Mouse (Mus musculus) lung, postnatal 0 days (tissue): ENCODE data around the gene Ralgapa1. TPM values are rescaled to one million over a fixed set of nuclear protein-coding genes. Genes with fewer than 3 reads are reported as not detected.

Source experiments
- ATAC-seq: fragments of 200-750 bp; cut with Nextera tagmentation; 2 replicates; pipeline ENCODE4 v1.8.0; 2017; ENCODE audit warnings: moderate library complexity
- DNase-seq: peaks from one replicate; pipeline ENCODE4 v3.0.0-alpha.2; 2016; ENCODE audit warnings: low spot score
- H3K27ac ChIP-seq: fragments of 300-500 bp; sonication (generic); 2 replicates; pipeline ENCODE4 v1.5.1; 2014; ENCODE audit warnings: antibody characterized with exemption, mild to moderate bottlenecking, low read length, mixed read lengths
- H3K27me3 ChIP-seq: fragments of 300-500 bp; sonication (generic); replicated peaks from 2 replicates; pipeline ENCODE4 v1.6.1; 2014; ENCODE audit warnings: low read length, mixed read lengths; ENCODE audit not compliant: insufficient read depth
- H3K36me3 ChIP-seq: fragments of 300-500 bp; sonication (generic); 2 replicates; pipeline ENCODE4 v1.6.1; 2014; ENCODE audit warnings: low read length, mixed read lengths; ENCODE audit not compliant: insufficient read depth
- H3K4me1 ChIP-seq: fragments of 300-500 bp; sonication (generic); 2 replicates; pipeline ENCODE4 v1.6.1; 2014; ENCODE audit warnings: antibody characterized with exemption, low read depth, low read length, mixed read lengths; ENCODE audit not compliant: insufficient read depth
- H3K4me2 ChIP-seq: fragments of 300-500 bp; sonication (generic); replicated peaks from 2 replicates; pipeline ENCODE4 v1.6.1; 2014; ENCODE audit warnings: low read depth, mild to moderate bottlenecking, low read length, moderate library complexity, mixed read lengths
- H3K4me3 ChIP-seq: fragments of 300-500 bp; sonication (generic); 2 replicates; pipeline ENCODE4 v1.5.1; 2014; ENCODE audit warnings: low read depth, low read length
- H3K9ac ChIP-seq: fragments of 300-500 bp; sonication (generic); replicated peaks from 2 replicates; pipeline ENCODE4 v1.6.1; 2014; ENCODE audit warnings: low read depth, mild to moderate bottlenecking
- H3K9me3 ChIP-seq: fragments of 300-500 bp; sonication (generic); 2 replicates; pipeline ENCODE4 v1.6.1; 2016; ENCODE audit warnings: low read length, mixed read lengths
- CTCF ChIP-seq: IDR thresholded peaks from 2 replicates; pipeline ENCODE4 v1.5.1; 2016; ENCODE audit warnings: antibody characterized with exemption, mild to moderate bottlenecking
- EP300 ChIP-seq: IDR thresholded peaks from 2 replicates; pipeline ENCODE4 v1.6.1; 2016; ENCODE audit warnings: antibody characterized with exemption, mild to moderate bottlenecking, control low read depth
- WGBS: fragments of 180-500 bp; shearing (Covaris S2); extraction: QIAGEN DNeasy Blood & Tissue Kit; methylation state at CpG from one replicate; pipeline ENCODE4 v1.1.7; 2014; 5-methylcytosine and 5-hydroxymethylcytosine counted together
- polyA plus RNA-seq: library from polyadenylated mRNA; unstranded; fragments of >200 nt; fragmentation: Nextera tagmentation; extraction: Ambion mirVana; gene quantifications from 2 replicates; pipeline ENCODE4 v1.2.1, GENCODE M21; 2015

Ralgapa1 gene
- polyA plus RNA-seq, 1 experiment from 2014 or later, result 10.9 TPM

GRCm38 (mm10) chr12:55847851-55848250, 26.9 kb upstream of the Ralgapa1 start:
- no peak overlapping the region for H3K27ac ChIP-seq
- TF ChIP-seq EP300 (no peak), CTCF (no peak)
- ATAC-seq, result no peak
- no peak overlapping the region for H3K4me2 ChIP-seq
- H3K4me1 ChIP-seq, result no peaks in the 10 kb centered on the region
- H3K9ac ChIP-seq, result no peak overlapping the region
- H3K4me3 ChIP-seq, result no peak overlapping the region
- 94% methylated on average over 4 of the region's 4 CpGs for WGBS
- no peak for DNase-seq
- H3K9me3 ChIP-seq, result no peaks in the 10 kb centered on the region
- H3K36me3 ChIP-seq, result peaks cover 6% of the 10 kb centered on the region; the same call in 1 of the 2 replicates
- no peaks in the 10 kb centered on the region for H3K27me3 ChIP-seq

- no peak overlapping the region for H3K27ac ChIP-seq
- ATAC-seq, result no peak
- H3K4me2 ChIP-seq, result no peak overlapping the region
- H3K9me3 ChIP-seq, result no peaks in the 10 kb centered on the region
- no peaks in the 10 kb centered on the region for H3K27me3 ChIP-seq
- no peak overlapping the region for H3K4me3 ChIP-seq
- no peak overlapping the region for H3K9ac ChIP-seq
- H3K4me1 ChIP-seq, result no peaks in the 10 kb centered on the region
- TF ChIP-seq EP300 (no peak), CTCF (peak; percentile 64)
- H3K36me3 ChIP-seq, result peaks cover 6% of the 10 kb centered on the region; the same call in 1 of the 2 replicates
- DNase-seq, result peak; percentile 54
- WGBS, result 71% methylated on average over 1 of the region's 1 CpGs
Measured at GRCm38 (mm10) chr12:55846741-55847140, 25.8 kb upstream of the Ralgapa1 start.

GRCm38 (mm10) chr12:55837495-55837894, 16.5 kb upstream of the Ralgapa1 start:
- H3K4me1 ChIP-seq, result no peaks in the 10 kb centered on the region
- H3K9me3 ChIP-seq, result no peaks in the 10 kb centered on the region
- H3K27ac ChIP-seq, result no peak overlapping the region
- TF ChIP-seq EP300 (no peak), CTCF (no peak)
- H3K4me2 ChIP-seq, result peak overlapping the region; percentile 83
- H3K36me3 ChIP-seq, result no peaks in the 10 kb centered on the region; the same call in 1 of the 2 replicates
- H3K4me3 ChIP-seq, result no peak overlapping the region
- no peak overlapping the region for H3K9ac ChIP-seq
- ATAC-seq, result no peak
- H3K27me3 ChIP-seq, result no peaks in the 10 kb centered on the region
- WGBS, result 51% methylated on average over 3 of the region's 3 CpGs
- DNase-seq, result no peak

DNA sequence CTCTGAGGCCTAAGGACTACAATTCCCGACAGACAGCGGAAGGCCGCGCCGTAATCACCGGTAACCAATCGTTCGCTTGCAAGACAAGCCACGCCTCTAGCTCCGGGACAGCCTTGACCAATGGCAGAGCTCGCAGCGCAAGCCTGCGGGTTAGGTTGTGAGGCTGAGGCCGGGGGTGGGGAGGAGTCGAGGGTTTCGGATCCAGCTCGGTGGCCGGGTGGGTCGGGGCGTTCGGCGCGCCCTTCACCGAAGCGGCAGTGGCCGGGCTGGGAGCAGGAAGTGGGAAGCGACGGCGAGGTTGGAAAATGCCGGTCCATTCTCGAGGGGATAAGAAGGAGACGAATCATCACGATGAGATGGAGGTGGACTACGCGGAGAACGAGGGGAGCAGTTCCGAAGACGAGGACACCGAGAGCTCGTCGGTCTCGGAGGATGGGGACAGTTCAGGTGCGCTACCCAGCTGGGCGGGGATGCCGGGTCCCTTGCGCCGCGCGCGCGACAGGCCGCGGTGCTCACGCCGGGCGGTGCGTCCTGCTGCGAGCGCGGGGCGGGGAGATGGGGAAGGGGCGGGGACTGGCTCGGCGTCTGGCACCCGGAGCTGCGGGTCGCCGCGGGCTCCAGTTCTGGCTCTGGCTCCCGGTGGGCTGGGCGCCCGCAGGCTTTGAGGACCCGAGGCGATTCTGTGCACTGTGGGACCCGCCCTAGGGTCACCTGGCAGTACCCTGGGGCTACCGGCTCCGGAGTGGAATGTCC, 15.4 kb upstream of the Ralgapa1 start, which contains the start of gene Brms1l:
Gene Brms1l, plus strand, starts transcription at position 126 of the 753 bp plus-strand sequence.
- under 1% methylated on average over 64 of the region's 77 CpGs for WGBS
- peak within 1 kb of the TSS; percentile 81 for H3K27ac ChIP-seq
- peak within 1 kb of the TSS; percentile 50 for H3K9ac ChIP-seq
- no peak for TF ChIP-seq CTCF
- no peak for TF ChIP-seq EP300
- H3K4me3 ChIP-seq, result peak within 1 kb of the TSS; percentile 64
- H3K4me1 ChIP-seq, result no peaks in the 10 kb centered on the region
- H3K9me3 ChIP-seq, result no peaks in the 10 kb centered on the region
- DNase-seq, result peak; percentile 100
- no peaks in the 10 kb centered on the region for H3K36me3 ChIP-seq
- peak within 1 kb of the TSS; percentile 83 for H3K4me2 ChIP-seq
- peak; percentile 99 for ATAC-seq
- no peaks in the 10 kb centered on the region for H3K27me3 ChIP-seq

GRCm38 (mm10) chr12:55835857-55836198, 14.9 kb upstream of the Ralgapa1 start:
- DNase-seq, result no peak
- Histone ChIP-seq H3K4me2 (peak overlapping the region; percentile 50), H3K4me1 (no peaks in the 10 kb centered on the region), H3K4me3 (peak overlapping the region; percentile 64), H3K9ac (no peak overlapping the region), H3K9me3 (no peaks in the 10 kb centered on the region), H3K27me3 (no peaks in the 10 kb centered on the region), H3K27ac (0 out of 2 replicates have a peak overlapping the region, but pooled peaks have one; percentile 34), H3K36me3 (no peaks in the 10 kb centered on the region)
- TF ChIP-seq CTCF, result no peak
- no peak for TF ChIP-seq EP300
- 1% methylated on average over 6 of the region's 6 CpGs for WGBS
- ATAC-seq, result no peak

- H3K9ac ChIP-seq, result no peak overlapping the region
- DNase-seq, result no peak
- no peak overlapping the region for H3K27ac ChIP-seq
- 61% methylated on average over 8 of the region's 8 CpGs for WGBS
- H3K9me3 ChIP-seq, result no peaks in the 10 kb centered on the region
- no peak overlapping the region for H3K4me3 ChIP-seq
- no peak for ATAC-seq
- TF ChIP-seq CTCF (no peak), EP300 (no peak)
- no peaks in the 10 kb centered on the region for H3K36me3 ChIP-seq
- no peaks in the 10 kb centered on the region for H3K4me1 ChIP-seq
- no peaks in the 10 kb centered on the region for H3K27me3 ChIP-seq
- H3K4me2 ChIP-seq, result no peak overlapping the region
Measured at GRCm38 (mm10) chr12:55834891-55835290, 13.9 kb upstream of the Ralgapa1 start.
